Mouse (Mus musculus) forebrain, postnatal 0 days (tissue): ENCODE data around the gene Foxq1. TPM values are rescaled to one million over a fixed set of nuclear protein-coding genes. Genes with fewer than 3 reads are reported as not detected.

ENCODE experiments used
- ATAC-seq: fragments of 200-750 bp; cut with Nextera tagmentation; 2 replicates; pipeline ENCODE4 v1.8.0; 2017; ENCODE audit warnings: mild to moderate bottlenecking, moderate library complexity
- DNase-seq: peaks from one replicate; pipeline ENCODE4 v3.0.0-alpha.2; 2015
- H3K27ac ChIP-seq: fragments of 300-500 bp; sonication (generic); 2 replicates; pipeline ENCODE4 v1.5.1; 2014; ENCODE audit warnings: low read depth, mild to moderate bottlenecking, antibody characterized with exemption, low read length, moderate library complexity, mixed read lengths
- H3K27me3 ChIP-seq: fragments of 300-500 bp; sonication (generic); 2 replicates; pipeline ENCODE4 v1.6.1; 2014; ENCODE audit warnings: mild to moderate bottlenecking, low read length, mixed read lengths; ENCODE audit not compliant: insufficient read depth
- H3K36me3 ChIP-seq: fragments of 300-500 bp; sonication (generic); 2 replicates; pipeline ENCODE4 v1.6.1; 2014; ENCODE audit warnings: mild to moderate bottlenecking, moderate library complexity; ENCODE audit not compliant: insufficient read depth
- H3K4me1 ChIP-seq: fragments of 300-500 bp; sonication (generic); 2 replicates; pipeline ENCODE4 v1.6.1; 2014; ENCODE audit warnings: antibody characterized with exemption; ENCODE audit not compliant: insufficient read depth
- H3K4me2 ChIP-seq: fragments of 300-500 bp; sonication (generic); 2 replicates; pipeline ENCODE4 v1.6.1; 2014; ENCODE audit warnings: low read depth, mild to moderate bottlenecking, moderate library complexity
- H3K4me3 ChIP-seq: fragments of 300-500 bp; sonication (generic); 2 replicates; pipeline ENCODE4 v1.5.1; 2014; ENCODE audit warnings: low read depth, low read length, mixed read lengths
- H3K9ac ChIP-seq: fragments of 300-500 bp; sonication (generic); 2 replicates; pipeline ENCODE4 v1.6.1; 2014; ENCODE audit warnings: mild to moderate bottlenecking
- H3K9me3 ChIP-seq: fragments of 300-500 bp; sonication (generic); 2 replicates; pipeline ENCODE4 v1.6.1; 2016; ENCODE audit warnings: low read length
- CTCF ChIP-seq: sonication (generic); IDR thresholded peaks from 2 replicates; pipeline ENCODE4 v1.5.1; 2016; ENCODE audit warnings: antibody characterized with exemption, control low read depth, low read depth
- WGBS: fragments of 180-500 bp; shearing (Covaris S2); extraction: QIAGEN DNeasy Blood & Tissue Kit; methylation state at CpG from one replicate; pipeline ENCODE4 v1.1.7; 2014; 5-methylcytosine and 5-hydroxymethylcytosine counted together
- polyA plus RNA-seq: library from polyadenylated mRNA; unstranded; fragments of >200 nt; fragmentation: Nextera tagmentation; extraction: Ambion mirVana; gene quantifications from 2 replicates; pipeline ENCODE4 v1.2.1, GENCODE M21; 2015
- total RNA-seq: library from RNA; depleted of rRNA; stranded (reverse); fragments of >200 nt; gene quantifications from 2 replicates; pipeline ENCODE4 v1.2.3, GENCODE M21; 2014

The Foxq1 gene
- total and polyA plus RNA-seq, 2 experiments from 2014 or later, result 3.4 to 5.4 TPM

DNA sequence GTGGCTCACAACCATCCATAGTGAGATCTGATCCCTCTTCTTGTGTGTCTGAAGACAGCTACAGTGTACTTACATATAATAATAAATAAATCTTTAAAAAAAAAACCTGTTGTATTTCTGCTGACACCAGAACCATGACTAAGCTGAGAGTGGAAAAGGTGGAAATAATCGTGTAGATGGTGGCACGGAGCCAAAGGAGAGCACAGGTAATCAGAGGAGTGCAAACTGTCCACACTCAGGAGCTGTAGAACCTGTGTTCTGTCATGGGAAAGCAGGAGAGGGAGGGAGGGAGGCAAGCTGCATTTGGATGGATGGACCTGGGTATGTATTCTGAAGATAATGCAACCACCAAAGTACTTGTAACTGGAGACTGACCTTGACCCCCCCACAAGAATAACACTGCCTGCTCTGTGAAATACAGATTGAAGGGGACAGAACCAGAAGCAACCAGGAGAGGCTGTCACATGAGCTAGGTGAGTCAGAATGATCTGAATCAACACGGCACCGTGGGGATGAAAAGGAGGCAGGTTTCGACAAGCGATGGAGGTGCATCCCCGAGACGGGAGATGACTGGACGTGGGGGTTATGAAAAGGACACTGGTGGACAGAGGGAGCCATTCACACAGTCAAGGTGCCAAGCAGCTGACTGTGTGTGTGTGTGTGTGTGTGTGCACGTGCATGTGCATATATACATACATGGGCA lies 17.0 kb downstream of the Foxq1 start:
- no peaks in the 10 kb centered on the region for H3K27me3 ChIP-seq
- H3K9ac ChIP-seq, result no peak overlapping the region
- 90% methylated on average over 10 of the region's 10 CpGs for WGBS
- ATAC-seq, result no peak
- no peaks in the 10 kb centered on the region for H3K9me3 ChIP-seq
- peaks cover 4% of the 10 kb centered on the region; the same call in 1 of the 2 replicates for H3K4me1 ChIP-seq
- no peak overlapping the region for H3K27ac ChIP-seq
- no peak overlapping the region for H3K4me2 ChIP-seq
- TF ChIP-seq CTCF, result no peak
- no peak for DNase-seq
- H3K4me3 ChIP-seq, result no peak overlapping the region
- no peaks in the 10 kb centered on the region for H3K36me3 ChIP-seq

DNA sequence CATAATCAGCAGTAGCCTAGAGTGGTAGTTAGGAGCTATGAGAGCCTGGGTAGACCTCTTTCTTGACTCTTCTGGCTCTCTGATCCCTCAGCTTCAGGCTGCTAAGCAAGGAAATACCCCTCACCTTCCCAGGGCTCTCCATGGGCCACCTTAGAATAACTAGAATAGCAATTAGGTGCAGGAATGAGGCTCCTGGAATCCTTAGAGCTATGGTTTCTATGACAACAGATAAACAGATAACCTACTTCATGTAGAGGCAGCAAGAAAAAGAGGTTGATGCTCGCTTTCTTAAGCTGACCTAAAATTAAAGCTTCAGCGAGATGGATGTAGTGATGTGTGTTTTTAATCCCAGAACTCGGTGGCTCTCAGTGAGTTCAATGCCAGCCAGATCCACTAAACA lies 18.7 kb downstream of the Foxq1 start:
- H3K9ac ChIP-seq, result no peak overlapping the region
- no peak overlapping the region for H3K4me2 ChIP-seq
- whole genome bisulfite sequencing, result 78% methylated on average over 3 of the region's 3 CpGs
- no peak for TF ChIP-seq CTCF
- H3K27me3 ChIP-seq, result no peaks in the 10 kb centered on the region
- DNase-seq, result no peak
- H3K27ac ChIP-seq, result no peak overlapping the region
- no peak; the same call in 1 of the 2 replicates for ATAC-seq
- H3K36me3 ChIP-seq, result no peaks in the 10 kb centered on the region
- H3K9me3 ChIP-seq, result no peaks in the 10 kb centered on the region
- H3K4me1 ChIP-seq, result peaks cover 4% of the 10 kb centered on the region; the same call in 1 of the 2 replicates
- H3K4me3 ChIP-seq, result no peak overlapping the region

DNA sequence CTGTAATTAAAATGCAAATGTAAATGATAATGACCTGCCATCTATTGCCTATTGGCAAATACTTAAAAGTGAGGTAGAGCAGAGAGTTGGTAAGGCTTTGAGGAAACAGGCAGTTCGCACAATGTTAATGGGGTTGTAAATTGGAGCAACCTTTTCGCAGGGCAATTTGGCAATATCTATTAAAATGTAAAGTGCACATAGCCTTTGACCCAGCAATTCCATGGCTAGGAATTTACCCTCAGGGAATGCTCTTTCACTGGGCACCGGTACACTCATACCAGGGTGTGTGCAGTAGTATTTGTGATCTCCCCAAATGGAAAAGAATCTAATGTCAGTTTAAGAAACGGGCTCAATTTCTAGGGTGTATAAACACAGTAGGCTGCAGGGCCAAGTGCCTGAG lies 20.8 kb downstream of the Foxq1 start:
- DNase-seq (no peak), ATAC-seq (no peak)
- TF ChIP-seq CTCF, result no peak
- Histone ChIP-seq H3K27me3 (no peaks in the 10 kb centered on the region), H3K36me3 (no peaks in the 10 kb centered on the region), H3K27ac (no peak overlapping the region), H3K9ac (no peak overlapping the region), H3K9me3 (no peaks in the 10 kb centered on the region), H3K4me3 (no peak overlapping the region), H3K4me1 (peaks cover 4% of the 10 kb centered on the region; the same call in 1 of the 2 replicates), H3K4me2 (no peak overlapping the region)
- WGBS, result 56% methylated on average over 4 of the region's 4 CpGs

DNA sequence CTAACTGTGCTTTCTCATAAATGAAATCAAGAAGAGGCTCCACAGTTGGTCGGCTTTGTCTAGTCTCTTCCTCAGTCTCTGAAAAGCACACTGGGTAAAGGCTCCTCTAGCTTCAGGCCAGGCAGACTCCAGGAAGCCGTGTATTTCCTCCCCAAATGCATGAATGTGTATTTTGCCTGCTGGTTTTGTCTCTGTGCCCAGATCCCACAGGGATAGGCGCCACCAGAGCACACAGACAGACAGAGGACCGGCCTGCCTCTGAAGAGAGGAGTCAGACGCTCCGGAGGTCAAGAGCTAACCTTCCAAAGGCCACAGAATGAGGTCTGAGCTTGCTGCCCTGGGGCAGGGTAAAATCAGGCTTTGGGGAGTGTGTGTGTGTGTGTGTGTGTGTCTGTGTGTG lies 21.6 kb downstream of the Foxq1 start:
- no peak for TF ChIP-seq CTCF
- Histone ChIP-seq H3K36me3 (no peaks in the 10 kb centered on the region), H3K4me1 (peaks cover 4% of the 10 kb centered on the region; the same call in 1 of the 2 replicates), H3K9ac (no peak overlapping the region), H3K4me3 (no peak overlapping the region), H3K27ac (no peak overlapping the region), H3K4me2 (no peak overlapping the region), H3K9me3 (no peaks in the 10 kb centered on the region), H3K27me3 (no peaks in the 10 kb centered on the region)
- DNase-seq (no peak), ATAC-seq (no peak)
- 37% methylated on average over 6 of the region's 6 CpGs for WGBS

DNA sequence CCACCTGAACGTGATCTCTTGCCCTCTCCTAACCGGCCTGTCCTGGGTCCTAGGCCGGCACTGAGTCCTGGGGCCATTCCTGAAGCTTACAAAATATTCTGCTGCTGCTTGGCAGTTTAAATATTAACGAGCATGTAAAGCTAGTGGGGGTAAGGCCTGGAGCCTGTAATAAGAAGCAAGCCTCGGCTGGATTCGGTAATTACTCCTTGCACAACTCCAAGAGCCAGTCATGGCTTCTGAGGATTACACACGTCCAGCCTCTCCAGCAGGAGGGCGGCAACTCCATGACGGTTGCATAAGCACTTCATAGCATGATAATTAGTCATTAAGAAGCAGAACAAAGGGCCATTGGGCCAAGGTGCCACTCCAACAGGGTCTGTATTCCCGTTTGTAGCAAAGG lies 22.5 kb downstream of the Foxq1 start:
- no peaks in the 10 kb centered on the region for H3K36me3 ChIP-seq
- DNase-seq (no peak), ATAC-seq (0 out of 2 replicates have a peak, but pooled peaks have one; percentile 18)
- no peaks in the 10 kb centered on the region for H3K9me3 ChIP-seq
- 26% methylated on average over 10 of the region's 10 CpGs for WGBS
- no peak overlapping the region for H3K4me3 ChIP-seq
- no peak overlapping the region for H3K4me2 ChIP-seq
- no peak for TF ChIP-seq CTCF
- H3K27me3 ChIP-seq, result no peaks in the 10 kb centered on the region
- peaks cover 4% of the 10 kb centered on the region; the same call in 1 of the 2 replicates for H3K4me1 ChIP-seq
- no peak overlapping the region for H3K9ac ChIP-seq
- H3K27ac ChIP-seq, result no peak overlapping the region

DNA sequence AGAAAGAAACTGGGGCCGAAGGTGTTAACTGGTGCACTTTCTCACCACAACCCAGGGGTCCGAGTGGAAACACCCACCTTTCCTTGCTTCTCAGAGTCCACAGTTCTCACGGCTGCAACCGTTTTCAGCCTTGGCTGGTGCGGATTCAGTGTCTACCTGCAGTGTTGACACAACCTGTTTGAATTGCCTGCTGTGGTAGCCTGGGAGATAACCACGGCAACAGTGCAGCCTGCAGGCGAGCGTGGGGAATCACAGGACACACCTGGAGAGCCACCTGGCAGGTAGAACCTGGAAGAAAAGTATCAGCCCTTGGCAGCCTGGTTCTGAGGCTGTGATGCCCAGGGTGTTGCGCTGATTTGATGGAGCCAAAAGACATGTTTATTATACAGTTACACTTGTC lies 23.9 kb downstream of the Foxq1 start:
- WGBS, result 70% methylated on average over 9 of the region's 9 CpGs
- ATAC-seq, result no peak
- H3K4me2 ChIP-seq, result no peak overlapping the region
- no peak overlapping the region for H3K9ac ChIP-seq
- H3K4me3 ChIP-seq, result no peak overlapping the region
- H3K4me1 ChIP-seq, result peaks cover 4% of the 10 kb centered on the region; the same call in 1 of the 2 replicates
- DNase-seq, result no peak
- no peaks in the 10 kb centered on the region for H3K27me3 ChIP-seq
- no peak overlapping the region for H3K27ac ChIP-seq
- H3K9me3 ChIP-seq, result no peaks in the 10 kb centered on the region
- TF ChIP-seq CTCF, result peak; percentile 23; the same call in 1 of the 2 replicates
- no peaks in the 10 kb centered on the region for H3K36me3 ChIP-seq

DNA sequence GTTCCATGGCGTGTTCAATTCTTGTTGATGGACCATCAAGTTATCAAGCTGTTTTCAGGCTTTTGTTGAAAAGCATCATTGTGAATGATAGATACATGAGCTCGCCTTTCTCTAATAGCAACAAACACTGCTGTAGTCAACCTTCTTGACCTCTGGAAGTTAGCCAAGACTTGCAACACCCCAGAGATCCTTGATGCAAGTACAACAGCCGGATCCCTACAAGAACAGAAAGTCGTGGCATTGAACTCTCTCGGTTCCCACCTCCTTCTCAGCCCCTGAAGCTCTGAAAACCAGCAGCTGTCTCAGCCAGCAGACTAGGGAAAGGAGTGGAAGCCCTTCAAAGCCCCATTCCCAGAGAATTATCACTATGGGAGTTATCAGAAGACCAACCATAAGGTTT lies 31.4 kb downstream of the Foxq1 start:
- H3K4me2 ChIP-seq, result no peak overlapping the region
- no peak for DNase-seq
- WGBS, result 68% methylated on average over 5 of the region's 5 CpGs
- H3K4me3 ChIP-seq, result no peak overlapping the region
- no peaks in the 10 kb centered on the region for H3K4me1 ChIP-seq
- H3K27me3 ChIP-seq, result no peaks in the 10 kb centered on the region
- TF ChIP-seq CTCF, result no peak
- no peak for ATAC-seq
- H3K36me3 ChIP-seq, result no peaks in the 10 kb centered on the region
- no peak overlapping the region for H3K9ac ChIP-seq
- H3K27ac ChIP-seq, result no peak overlapping the region
- no peaks in the 10 kb centered on the region for H3K9me3 ChIP-seq
